Mouse (Mus musculus): ENCODE measurements around the gene 2210016L21Rik. TPM values are rescaled to one million over a fixed set of nuclear protein-coding genes. Genes with fewer than 3 reads are reported as not detected.

The 2210016L21Rik gene
- total and polyA plus RNA-seq, 3 experiments = 16.2 to 46.1 TPM; not detected in 1

GRCm38 (mm10) chr5:114895542-114895941 lies 46.4 kb upstream of the 2210016L21Rik start:
- Histone ChIP-seq H3K9me3 (replicated peaks; ENCODE audit: insufficient read depth, low read length) (no peaks in the 10 kb centered on the region), H3K79me2 (ENCODE audit: control insufficient read depth, insufficient read depth, low read length, poor library complexity) (no peaks in the 10 kb centered on the region), H3K27ac (ENCODE audit: control insufficient read depth, low read depth, low read length) (no peak overlapping the region), H3K36me3 (ENCODE audit: control insufficient read depth in 1 of 2, insufficient read depth in 2 of 2, low read length in 2 of 2) (no peaks in the 10 kb centered on the region), H3K4me1 (ENCODE audit: control insufficient read depth in 1 of 2, insufficient read depth in 2 of 2, low read length in 2 of 2) (peaks cover 0 to 3% of the 10 kb centered on the region in 2 experiments; a peak in 3 of 4 replicates), H3K9ac (ENCODE audit: control insufficient read depth, low read depth, low read length, poor library complexity, severe bottlenecking) (no peak overlapping the region), H3K27me3 (ENCODE audit: control insufficient read depth in 1 of 2, insufficient read depth in 2 of 2, low read length in 2 of 2) (peaks cover 8 to 17% of the 10 kb centered on the region in 2 experiments), H3K4me3 (ENCODE audit: control insufficient read depth in 1 of 2, insufficient read depth in 1 of 2, low read depth in 2 of 2, low read length in 2 of 2) (no peak overlapping the region)
- no peak for DNase-seq (ENCODE audit: low read depth, low spot score)
- no peak for TF ChIP-seq TCF12 (IDR thresholded peaks at IDR 0.05; ENCODE audit: low read depth, low read length)

GRCm38 (mm10) chr5:114896688-114897373 lies 45.1 kb upstream of the 2210016L21Rik start, which contains the start of gene Oasl2:
TSS of gene Oasl2 (plus strand) at chr5:114896936.
- TF ChIP-seq ZNF384 (IDR thresholded peaks at IDR 0.05; ENCODE audit: low read depth, low read length) = peak; percentile 92
- TF ChIP-seq ZC3H11A (IDR thresholded peaks at IDR 0.05; ENCODE audit: low read depth, low read length) = no peak
- no peak for TF ChIP-seq CTCF (IDR thresholded peaks at IDR 0.05 in 2 of 3, conservative IDR thresholded peaks at IDR 0.05 in 1 of 3; ENCODE audit: control insufficient read depth in 1 of 3, insufficient read depth in 1 of 3, low read depth in 2 of 3, low read length in 3 of 3, poor library complexity in 1 of 3, severe bottlenecking in 1 of 3)
- no peak for TF ChIP-seq HCFC1 (IDR thresholded peaks at IDR 0.05; ENCODE audit: low read depth, low read length)
- peak; percentile 55; the same call in 1 of the 2 replicates for TF ChIP-seq GATA1 (IDR thresholded peaks at IDR 0.05; ENCODE audit: low read depth, low read length)
- no peak for TF ChIP-seq UBTF (IDR thresholded peaks at IDR 0.05; ENCODE audit: borderline replicate concordance, insufficient read depth, low read depth, low read length)
- no peak for TF ChIP-seq CHD1 (IDR thresholded peaks at IDR 0.05; ENCODE audit: low read depth, low read length)
- TF ChIP-seq KAT2A (conservative IDR thresholded peaks at IDR 0.05; ENCODE audit: low read depth, low read length) = no peak
- TF ChIP-seq MYB (IDR thresholded peaks at IDR 0.05; ENCODE audit: low read depth, low read length) = no peak
- no peak for TF ChIP-seq MAZ (IDR thresholded peaks at IDR 0.05; ENCODE audit: low read depth, low read length)
- peak; percentile 83 for TF ChIP-seq ETS1 (IDR thresholded peaks at IDR 0.05; ENCODE audit: low read depth, low read length)
- TF ChIP-seq SMC3 (IDR thresholded peaks at IDR 0.05; ENCODE audit: low read depth, low read length) = no peak
- TF ChIP-seq POLR2AphosphoS5 (IDR thresholded peaks at IDR 0.05; ENCODE audit: borderline replicate concordance, low read depth, low read length) = no peak
- TF ChIP-seq SIN3A (IDR thresholded peaks at IDR 0.05; ENCODE audit: low read length) = no peak
- TF ChIP-seq ZKSCAN1 (IDR thresholded peaks at IDR 0.05; ENCODE audit: low read depth, low read length) = no peak
- no peak for TF ChIP-seq MYC (IDR thresholded peaks at IDR 0.05; ENCODE audit: low read depth, low read length)
- peak in 1 of 2 experiments; percentile 35; a peak in 1 of 4 replicates for TF ChIP-seq EP300 (IDR thresholded peaks at IDR 0.05; ENCODE audit: low read depth in 1 of 2, low read length in 2 of 2)
- TF ChIP-seq ZMIZ1 (IDR thresholded peaks at IDR 0.05; ENCODE audit: low read depth, low read length) = no peak
- no peak for TF ChIP-seq USF1 (IDR thresholded peaks at IDR 0.05; ENCODE audit: low read depth, low read length)
- no peak for TF ChIP-seq USF2 (IDR thresholded peaks at IDR 0.05; ENCODE audit: borderline replicate concordance in 1 of 2, insufficient read depth in 1 of 2, low read depth in 1 of 2, low read length in 2 of 2)
- TF ChIP-seq RAD21 (IDR thresholded peaks at IDR 0.05; ENCODE audit: low read depth, low read length) = no peak
- peak; percentile 50; the same call in 1 of the 2 replicates for TF ChIP-seq MEF2A (IDR thresholded peaks at IDR 0.05; ENCODE audit: extremely low read depth, insufficient replicate concordance, low read depth, low read length, poor library complexity, severe bottlenecking)
- TF ChIP-seq POLR2AphosphoS2 (IDR thresholded peaks at IDR 0.05; ENCODE audit: low read length) = no peak
- TF ChIP-seq TCF12 (IDR thresholded peaks at IDR 0.05; ENCODE audit: low read depth, low read length) = no peak; the same call in 1 of the 2 replicates
- no peak for TF ChIP-seq E2F4 (IDR thresholded peaks at IDR 0.05; ENCODE audit: borderline replicate concordance, low read depth, low read length)
- no peak for TF ChIP-seq POLR2A (IDR thresholded peaks at IDR 0.05; ENCODE audit: control insufficient read depth in 1 of 2, insufficient read depth in 1 of 2, low read depth in 1 of 2, low read length in 2 of 2, poor library complexity in 1 of 2)
- TF ChIP-seq MAFK (IDR thresholded peaks at IDR 0.05; ENCODE audit: borderline replicate concordance, low read depth, low read length) = no peak
- Histone ChIP-seq H3K9ac (ENCODE audit: control insufficient read depth, low read depth, low read length, poor library complexity, severe bottlenecking) (no peak within 1 kb of the TSS), H3K27me3 (ENCODE audit: control insufficient read depth in 1 of 2, insufficient read depth in 2 of 2, low read length in 2 of 2) (peaks cover 8 to 17% of the 10 kb centered on the region in 2 experiments), H3K27ac (ENCODE audit: control insufficient read depth, low read depth, low read length) (no peak within 1 kb of the TSS), H3K79me2 (ENCODE audit: control insufficient read depth, insufficient read depth, low read length, poor library complexity) (no peaks in the 10 kb centered on the region), H3K36me3 (ENCODE audit: control insufficient read depth in 1 of 2, insufficient read depth in 2 of 2, low read length in 2 of 2) (no peaks in the 10 kb centered on the region), H3K4me3 (ENCODE audit: control insufficient read depth in 1 of 2, insufficient read depth in 1 of 2, low read depth in 2 of 2, low read length in 2 of 2) (peak within 1 kb of the TSS; percentile 18 to 50), H3K4me1 (ENCODE audit: control insufficient read depth in 1 of 2, insufficient read depth in 2 of 2, low read length in 2 of 2) (peaks cover 0 to 3% of the 10 kb centered on the region in 2 experiments; a peak in 3 of 4 replicates), H3K9me3 (replicated peaks; ENCODE audit: insufficient read depth, low read length) (no peaks in the 10 kb centered on the region)
- DNase-seq (ENCODE audit: low read depth, low spot score) = peak; percentile 29

All from MEL (cell line).